Mouse (Mus musculus): ENCODE results near the gene Btd.

DNA sequence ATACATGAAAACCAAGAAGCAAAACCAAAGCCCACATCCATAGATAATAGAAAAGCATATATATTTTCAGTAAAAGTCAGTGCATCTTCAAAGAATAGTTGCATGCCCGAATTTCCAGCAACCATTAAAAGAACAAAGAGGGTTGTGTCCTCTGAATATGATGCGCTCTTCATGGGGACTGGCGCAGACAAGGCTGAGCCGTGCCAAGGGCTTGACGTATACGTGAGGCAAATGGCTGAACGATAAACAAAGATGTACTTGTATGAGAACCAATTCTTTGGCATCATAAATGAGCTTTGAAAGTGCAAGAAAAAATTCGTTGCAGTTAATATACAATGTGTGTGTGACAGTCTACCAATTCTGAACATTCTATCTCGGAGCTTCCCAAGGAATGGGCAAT, 40.5 kb downstream of the Btd start:
- no peak for TF ChIP-seq GATA1 (IDR thresholded peaks at IDR 0.05; ENCODE audit: borderline replicate concordance, low read length)
- TF ChIP-seq FLI1 (IDR thresholded peaks at IDR 0.05; ENCODE audit: low read length), result no peak
